9 mouse cellular contexts compared by ENCODE assay signal in genomic region chr12:9052075-9052829, GRCm38 (mm10). TPM values are rescaled to one million over a fixed set of nuclear protein-coding genes. Genes with fewer than 3 reads are reported as not detected.
DNase-seq lines count a peak whose midpoint lies in the region; ATAC-seq and TF ChIP-seq lines count a peak whose summit lies in the region.
"Had no signal": no experiment of that assay in that cellular context is flagged by ENCODE, and none has a peak within 500 bp of the region (broad histone marks: within the 10 kb centered on the region; RNA-seq: fewer than 3 reads in every experiment).

No protein-coding gene starts in this region.

- no peak overlapping the region for H3K4me3 ChIP-seq in MEL (ENCODE audit: control insufficient read depth in 1 of 2, insufficient read depth in 1 of 2, low read depth in 2 of 2, low read length in 2 of 2)
- no peak overlapping the region for H3K4me3 ChIP-seq in hindbrain, embryonic 12.5 days
- H3K4me3 ChIP-seq: megakaryocyte, embryonic 14.5 days had no signal

- TF ChIP-seq EP300 in MEL (IDR thresholded peaks at IDR 0.05; ENCODE audit: low read depth in 1 of 2, low read length in 2 of 2): no peak

- 59% methylated on average over 8 of the region's 8 CpGs for WGBS in hindbrain, embryonic 12.5 days

- no peaks in the 10 kb centered on the region for H3K4me1 ChIP-seq in MEL (ENCODE audit: control insufficient read depth in 1 of 2, insufficient read depth in 2 of 2, low read length in 2 of 2)
- H3K4me1 ChIP-seq in hindbrain, embryonic 12.5 days: no peaks in the 10 kb centered on the region; the same call in 1 of the 2 replicates

- H3K79me2 ChIP-seq in MEL (ENCODE audit: control insufficient read depth, insufficient read depth, low read length, poor library complexity): no peaks in the 10 kb centered on the region

- H3K4me2 ChIP-seq in hindbrain, embryonic 12.5 days (replicated peaks): no peak overlapping the region

- TF ChIP-seq CTCF in MEL (IDR thresholded peaks at IDR 0.05 in 2 of 3, conservative IDR thresholded peaks at IDR 0.05 in 1 of 3; ENCODE audit: control insufficient read depth in 1 of 3, insufficient read depth in 1 of 3, low read depth in 2 of 3, low read length in 3 of 3, poor library complexity in 1 of 3, severe bottlenecking in 1 of 3): peak; percentile 88 to 98 (median 95)

- H3K27ac ChIP-seq in MEL (ENCODE audit: control insufficient read depth, low read depth, low read length): no peak overlapping the region
- H3K27ac ChIP-seq in hindbrain, embryonic 12.5 days: no peak overlapping the region

- H3K9me3 ChIP-seq in MEL (replicated peaks; ENCODE audit: insufficient read depth, low read length): no peaks in the 10 kb centered on the region
- H3K9me3 ChIP-seq in hindbrain, embryonic 12.5 days (replicated peaks): no peaks in the 10 kb centered on the region
- H3K9me3 ChIP-seq: megakaryocyte, embryonic 14.5 days had no signal

- ATAC-seq in hindbrain, embryonic 12.5 days (ENCODE audit: low FRiP score): peak; percentile 86

- DNase-seq in MEL (ENCODE audit: low read depth, low spot score): peak; percentile 79
- peak; percentile 74 for DNase-seq in cerebellum, adult 8-10 months
- DNase-seq in frontal cortex, adult 2 months (ENCODE audit: extremely low spot score in 1 of 2, low spot score in 1 of 2): peak; percentile 49 to 93
- DNase-seq in layer of hippocampus, postnatal 10 days (ENCODE audit: low spot score in 2 of 2): peak; percentile 82 to 87
- DNase-seq in lung, postnatal 10 days: peak; percentile 85
- DNase-seq in retina, adult 2 months (ENCODE audit: low read depth, low spot score): peak; percentile 51
- peak; percentile 71 for DNase-seq in thymus, postnatal 25 days

- H3K9ac ChIP-seq in MEL (ENCODE audit: control insufficient read depth, low read depth, low read length, poor library complexity, severe bottlenecking): no peak overlapping the region
- no peak overlapping the region for H3K9ac ChIP-seq in hindbrain, embryonic 12.5 days

- TF ChIP-seq POLR2A in MEL (IDR thresholded peaks at IDR 0.05; ENCODE audit: control insufficient read depth in 1 of 2, insufficient read depth in 1 of 2, low read depth in 1 of 2, low read length in 2 of 2, poor library complexity in 1 of 2): no peak

- no peaks in the 10 kb centered on the region; a peak in 1 of 4 replicates for H3K27me3 ChIP-seq in MEL (ENCODE audit: control insufficient read depth in 1 of 2, insufficient read depth in 2 of 2, low read length in 2 of 2)
- no peaks in the 10 kb centered on the region for H3K27me3 ChIP-seq in hindbrain, embryonic 12.5 days

- TF ChIP-seq RAD21 in MEL (IDR thresholded peaks at IDR 0.05; ENCODE audit: low read depth, low read length): peak; percentile 96

- no peaks in the 10 kb centered on the region for H3K36me3 ChIP-seq in MEL (ENCODE audit: control insufficient read depth in 1 of 2, insufficient read depth in 2 of 2, low read length in 2 of 2)
- no peaks in the 10 kb centered on the region for H3K36me3 ChIP-seq in hindbrain, embryonic 12.5 days

TF ChIP-seq in MEL, 35 proteins besides CTCF, POLR2A, EP300 and RAD21:
- TF ChIP-seq ZMIZ1 (IDR thresholded peaks at IDR 0.05; ENCODE audit: low read depth, low read length) (no peak), GATA1 (IDR thresholded peaks at IDR 0.05; ENCODE audit: low read depth, low read length) (no peak), MEF2A (IDR thresholded peaks at IDR 0.05; ENCODE audit: extremely low read depth, insufficient replicate concordance, low read depth, low read length, poor library complexity, severe bottlenecking) (no peak), MAX (IDR thresholded peaks at IDR 0.05; ENCODE audit: low read length) (peak; percentile 57), ZC3H11A (IDR thresholded peaks at IDR 0.05; ENCODE audit: low read depth, low read length) (peak; percentile 77), GABPA (IDR thresholded peaks at IDR 0.05; ENCODE audit: low read depth, low read length) (no peak), MYC (IDR thresholded peaks at IDR 0.05; ENCODE audit: low read depth, low read length) (peak; percentile 70; the same call in 1 of the 2 replicates), SMC3 (IDR thresholded peaks at IDR 0.05; ENCODE audit: low read depth, low read length) (peak; percentile 88)

RNA-seq across cellular contexts. Expression of gene Ttc32, which starts 22.5 kb away (rescaled TPM):
- total RNA-seq in MEL (2012; rRNA removed): 6.7 and 7.3 TPM in 2 replicates
- 1 to 10 TPM in 1 of 2 experiments, not detected in 1; 7.4 TPM for polyA plus RNA-seq in MEL (2012; ENCODE audit: insufficient read depth in 1 of 2, insufficient read length in 2 of 2, low read depth in 1 of 2, low replicate concordance in 2 of 2, missing spikeins in 1 of 2)
- polyA plus RNA-seq in frontal cortex, adult 2 months (2012; rRNA removed): 5.1 and 7.0 TPM in 2 replicates
- polyA plus RNA-seq in hindbrain, embryonic 12.5 days (2016; fragmentation: Nextera tagmentation; extraction: Ambion mirVana): 13.1 and 15.4 TPM in 2 replicates
- total RNA-seq in layer of hippocampus, postnatal 10 days (2021): 1 to 10 TPM; 3.7 to 4.4 TPM
